Mouse (Mus musculus): ENCODE measurements around the gene Gm13723. TPM values are rescaled to one million over a fixed set of nuclear protein-coding genes. Genes with fewer than 3 reads are reported as not detected.

Gm13723 gene
- polyA plus RNA-seq (2012; rRNA removed), result not detected in 2 replicates

- Histone ChIP-seq H3K27ac (ENCODE audit: insufficient read depth, low read length) (no peak within 1 kb of the TSS), H3K36me3 (ENCODE audit: control insufficient read depth, insufficient read depth, low read length) (no peaks in the 10 kb centered on the region), H3K4me3 (ENCODE audit: extremely low read depth, insufficient read depth, insufficient read length) (no peak within 1 kb of the TSS), H3K4me1 (ENCODE audit: control insufficient read depth, insufficient read depth, insufficient read length) (no peaks in the 10 kb centered on the region), H3K27me3 (ENCODE audit: control insufficient read depth, insufficient read depth, low read length) (no peaks in the 10 kb centered on the region)
- DNase-seq (ENCODE audit: low read depth in 1 of 2, low spot score in 2 of 2), result no peak
- TF ChIP-seq CTCF (IDR thresholded peaks at IDR 0.05; ENCODE audit: extremely low read depth, insufficient read depth, insufficient read length, insufficient replicate concordance), result no peak
- TF ChIP-seq POLR2A (IDR thresholded peaks at IDR 0.05; ENCODE audit: low read depth, low read length), result no peak
- 55% methylated on average over 1 of the region's 1 CpGs for WGBS
Observed at GRCm38 (mm10) chr2:86874702-86875101, at the start of gene Gm13723. TSS of gene Gm13723 (minus strand) at chr2:86874802.

- Histone ChIP-seq H3K4me3 (ENCODE audit: extremely low read depth, insufficient read depth, insufficient read length) (no peak overlapping the region), H3K36me3 (ENCODE audit: control insufficient read depth, insufficient read depth, low read length) (no peaks in the 10 kb centered on the region), H3K27me3 (ENCODE audit: control insufficient read depth, insufficient read depth, low read length) (no peaks in the 10 kb centered on the region), H3K4me1 (ENCODE audit: control insufficient read depth, insufficient read depth, insufficient read length) (no peaks in the 10 kb centered on the region), H3K27ac (ENCODE audit: insufficient read depth, low read length) (no peak overlapping the region)
- no peak for DNase-seq (ENCODE audit: low read depth in 1 of 2, low spot score in 2 of 2)
- no peak for TF ChIP-seq CTCF (IDR thresholded peaks at IDR 0.05; ENCODE audit: extremely low read depth, insufficient read depth, insufficient read length, insufficient replicate concordance)
- TF ChIP-seq POLR2A (IDR thresholded peaks at IDR 0.05; ENCODE audit: low read depth, low read length), result no peak
- WGBS, result 83% methylated on average over 2 of the region's 2 CpGs
Observed at GRCm38 (mm10) chr2:86905647-86906046, 31.0 kb upstream of the Gm13723 start.

GRCm38 (mm10) chr2:86892116-86892515 lies 17.5 kb upstream of the Gm13723 start, which contains the start of gene Olfr1097:
TSS of gene Olfr1097 (minus strand) at chr2:86892216.
- TF ChIP-seq CTCF (IDR thresholded peaks at IDR 0.05; ENCODE audit: extremely low read depth, insufficient read depth, insufficient read length, insufficient replicate concordance) (no peak), POLR2A (IDR thresholded peaks at IDR 0.05; ENCODE audit: low read depth, low read length) (no peak)
- DNase-seq (ENCODE audit: low read depth in 1 of 2, low spot score in 2 of 2), result no peak
- no peak within 1 kb of the TSS for H3K4me3 ChIP-seq (ENCODE audit: extremely low read depth, insufficient read depth, insufficient read length)
- no peaks in the 10 kb centered on the region for H3K4me1 ChIP-seq (ENCODE audit: control insufficient read depth, insufficient read depth, insufficient read length)
- WGBS, result 89% methylated on average over 1 of the region's 1 CpGs
- no peaks in the 10 kb centered on the region for H3K27me3 ChIP-seq (ENCODE audit: control insufficient read depth, insufficient read depth, low read length)
- no peak within 1 kb of the TSS for H3K27ac ChIP-seq (ENCODE audit: insufficient read depth, low read length)
- no peaks in the 10 kb centered on the region for H3K36me3 ChIP-seq (ENCODE audit: control insufficient read depth, insufficient read depth, low read length)

- TF ChIP-seq CTCF (IDR thresholded peaks at IDR 0.05; ENCODE audit: extremely low read depth, insufficient read depth, insufficient read length, insufficient replicate concordance) (no peak), POLR2A (IDR thresholded peaks at IDR 0.05; ENCODE audit: low read depth, low read length) (no peak)
- no peaks in the 10 kb centered on the region for H3K27me3 ChIP-seq (ENCODE audit: control insufficient read depth, insufficient read depth, low read length)
- H3K4me1 ChIP-seq (ENCODE audit: control insufficient read depth, insufficient read depth, insufficient read length), result no peaks in the 10 kb centered on the region
- no peak within 1 kb of the TSS for H3K4me3 ChIP-seq (ENCODE audit: extremely low read depth, insufficient read depth, insufficient read length)
- no peak for DNase-seq (ENCODE audit: low read depth in 1 of 2, low spot score in 2 of 2)
- H3K36me3 ChIP-seq (ENCODE audit: control insufficient read depth, insufficient read depth, low read length), result no peaks in the 10 kb centered on the region
- no peak within 1 kb of the TSS for H3K27ac ChIP-seq (ENCODE audit: insufficient read depth, low read length)
- 90% methylated on average over 3 of the region's 3 CpGs for WGBS
Observed at GRCm38 (mm10) chr2:86851596-86851995, 23.0 kb downstream of the Gm13723 start, which contains the start of gene Olfr1095. TSS of gene Olfr1095 (minus strand) at chr2:86851696.

GRCm38 (mm10) chr2:86824363-86824762 lies 50.2 kb downstream of the Gm13723 start, which contains the start of gene Olfr1094:
TSS of gene Olfr1094 (plus strand) at chr2:86824663.
- Histone ChIP-seq H3K27ac (ENCODE audit: insufficient read depth, low read length) (no peak within 1 kb of the TSS), H3K36me3 (ENCODE audit: control insufficient read depth, insufficient read depth, low read length) (no peaks in the 10 kb centered on the region), H3K27me3 (ENCODE audit: control insufficient read depth, insufficient read depth, low read length) (no peaks in the 10 kb centered on the region), H3K4me3 (ENCODE audit: extremely low read depth, insufficient read depth, insufficient read length) (no peak within 1 kb of the TSS), H3K4me1 (ENCODE audit: control insufficient read depth, insufficient read depth, insufficient read length) (no peaks in the 10 kb centered on the region)
- DNase-seq (ENCODE audit: low read depth in 1 of 2, low spot score in 2 of 2), result no peak
- TF ChIP-seq CTCF (IDR thresholded peaks at IDR 0.05; ENCODE audit: extremely low read depth, insufficient read depth, insufficient read length, insufficient replicate concordance), result no peak
- TF ChIP-seq POLR2A (IDR thresholded peaks at IDR 0.05; ENCODE audit: low read depth, low read length), result no peak

Other genes starting within 250 kb of the Gm13723 start
- not detected in 2 replicates for gene Olfr1084, start 235.1 kb downstream of the Gm13723 start, polyA plus RNA-seq (2012; rRNA removed)
- not detected in 2 replicates for gene Olfr1085, start 212.8 kb downstream of the Gm13723 start, polyA plus RNA-seq (2012; rRNA removed)
- not detected in 2 replicates for gene Olfr1086, start 194.7 kb downstream of the Gm13723 start, polyA plus RNA-seq (2012; rRNA removed)
- not detected in 2 replicates for gene Olfr1087, start 176.4 kb downstream of the Gm13723 start, polyA plus RNA-seq (2012; rRNA removed)
- not detected in 2 replicates for gene Olfr1089, start 141.1 kb downstream of the Gm13723 start, polyA plus RNA-seq (2012; rRNA removed)
- not detected in 2 replicates for gene Olfr1090, start 115.8 kb downstream of the Gm13723 start, polyA plus RNA-seq (2012; rRNA removed)
- not detected in 2 replicates for gene Olfr1093, start 92.3 kb downstream of the Gm13723 start, polyA plus RNA-seq (2012; rRNA removed)
- not detected in 2 replicates for gene Olfr141, start 64.8 kb downstream of the Gm13723 start, polyA plus RNA-seq (2012; rRNA removed)
- gene Olfr1094, start 50.1 kb downstream of the Gm13723 start, polyA plus RNA-seq (2012; rRNA removed), result not detected in 2 replicates
- not detected in 2 replicates for gene Olfr1095, start 23.1 kb downstream of the Gm13723 start, polyA plus RNA-seq (2012; rRNA removed)
- not detected in 2 replicates for gene Olfr1097, start 17.4 kb upstream of the Gm13723 start, polyA plus RNA-seq (2012; rRNA removed)
- gene Olfr1098, start 49.7 kb upstream of the Gm13723 start, polyA plus RNA-seq (2012; rRNA removed), result not detected in 2 replicates
- gene Olfr1099, start 85.9 kb upstream of the Gm13723 start, polyA plus RNA-seq (2012; rRNA removed), result not detected in 2 replicates
- not detected in 2 replicates for gene Olfr1100, start 105.2 kb upstream of the Gm13723 start, polyA plus RNA-seq (2012; rRNA removed)
- not detected in 2 replicates for gene Olfr1101, start 116.4 kb upstream of the Gm13723 start, polyA plus RNA-seq (2012; rRNA removed)
- gene Olfr1102, start 123.6 kb upstream of the Gm13723 start, polyA plus RNA-seq (2012; rRNA removed), result not detected in 2 replicates
- gene Olfr1104, start 152.3 kb upstream of the Gm13723 start, polyA plus RNA-seq (2012; rRNA removed), result not detected in 2 replicates
- gene Olfr1105, start 161.7 kb upstream of the Gm13723 start, polyA plus RNA-seq (2012; rRNA removed), result not detected in 2 replicates
- gene Olfr1106, start 177.5 kb upstream of the Gm13723 start, polyA plus RNA-seq (2012; rRNA removed), result not detected in 2 replicates
- not detected in 2 replicates for gene Olfr1107, start 201.0 kb upstream of the Gm13723 start, polyA plus RNA-seq (2012; rRNA removed)
- gene Olfr1109, start 221.2 kb upstream of the Gm13723 start, polyA plus RNA-seq (2012; rRNA removed), result not detected in 2 replicates
- not detected in 2 replicates for gene Olfr259, start 239.8 kb upstream of the Gm13723 start, polyA plus RNA-seq (2012; rRNA removed)

Data from spleen, adult 2 months (tissue).